Mouse (Mus musculus) lung, embryonic 15.5 days (tissue): Measurements from ENCODE around the gene Ccdc47. TPM values are rescaled to one million over a fixed set of nuclear protein-coding genes. Genes with fewer than 3 reads are reported as not detected.
A peak's percentile ranks its signal among the peaks of the same experiment; 100 is the strongest.

Experiments
- ATAC-seq: fragments of 200-750 bp; cut with Nextera tagmentation; 2 replicates; pipeline ENCODE4 v1.8.0; 2017; ENCODE audit warnings: moderate number of reproducible peaks, borderline replicate concordance; ENCODE audit not compliant: low FRiP score, low TSS enrichment; ENCODE audit errors: extremely low read depth
- H3K27ac ChIP-seq: fragments of 300-500 bp; sonication (generic); 2 replicates; pipeline ENCODE4 v1.5.1; 2015; ENCODE audit warnings: moderate library complexity, mild to moderate bottlenecking, inconsistent platforms
- H3K27me3 ChIP-seq: fragments of 300-500 bp; sonication (generic); 2 replicates; pipeline ENCODE4 v1.6.1; 2015; ENCODE audit warnings: inconsistent platforms
- H3K36me3 ChIP-seq: fragments of 300-500 bp; sonication (generic); 2 replicates; pipeline ENCODE4 v1.6.1; 2015; ENCODE audit warnings: inconsistent platforms
- H3K4me1 ChIP-seq: fragments of 300-500 bp; sonication (generic); 2 replicates; pipeline ENCODE4 v1.6.1; 2015; ENCODE audit warnings: inconsistent platforms
- H3K4me2 ChIP-seq: fragments of 300-500 bp; sonication (generic); 2 replicates; pipeline ENCODE4 v1.6.1; 2015; ENCODE audit warnings: inconsistent platforms, mild to moderate bottlenecking, moderate library complexity
- H3K4me3 ChIP-seq: fragments of 300-500 bp; sonication (generic); 2 replicates; pipeline ENCODE4 v1.5.1; 2015; ENCODE audit warnings: mild to moderate bottlenecking, inconsistent platforms
- H3K9ac ChIP-seq: fragments of 300-500 bp; sonication (generic); 2 replicates; pipeline ENCODE4 v1.6.1; 2015; ENCODE audit warnings: inconsistent platforms
- H3K9me3 ChIP-seq: fragments of 300-500 bp; sonication (generic); 2 replicates; pipeline ENCODE4 v1.6.1; 2016; ENCODE audit warnings: inconsistent platforms
- WGBS: fragments of 180-500 bp; shearing (Covaris S2); methylation state at CpG from one replicate; pipeline ENCODE4 v1.1.7; 2015; 5-methylcytosine and 5-hydroxymethylcytosine counted together
- polyA plus RNA-seq: library from polyadenylated mRNA; unstranded; fragments of >200 nt; fragmentation: Nextera tagmentation; extraction: Ambion mirVana; gene quantifications from 2 replicates; pipeline ENCODE4 v1.2.1, GENCODE M21; 2015

The Ccdc47 gene
- polyA plus RNA-seq, 1 experiment from 2014 or later = 88.7 TPM

GRCm38 (mm10) chr11:106158930-106159215 lies 57.3 kb downstream of the Ccdc47 start:
- Histone ChIP-seq H3K27me3 (no peaks in the 10 kb centered on the region), H3K9me3 (no peaks in the 10 kb centered on the region), H3K4me3 (peak overlapping the region; percentile 94), H3K4me2 (peak overlapping the region; percentile 75), H3K27ac (peak overlapping the region; percentile 92), H3K4me1 (peaks cover 27% of the 10 kb centered on the region), H3K36me3 (peaks cover 46% of the 10 kb centered on the region), H3K9ac (peak overlapping the region; percentile 94)
- WGBS = 28% methylated on average over 9 of the region's 9 CpGs
- ATAC-seq = no peak; the same call in 1 of the 2 replicates

- ATAC-seq = no peak
- Histone ChIP-seq H3K4me2 (peak overlapping the region; percentile 75), H3K4me1 (peaks cover 26% of the 10 kb centered on the region), H3K27me3 (no peaks in the 10 kb centered on the region), H3K4me3 (peak overlapping the region; percentile 94), H3K36me3 (peaks cover 50% of the 10 kb centered on the region), H3K9ac (peak overlapping the region; percentile 94), H3K27ac (peak overlapping the region; percentile 92), H3K9me3 (no peaks in the 10 kb centered on the region)
- 64% methylated on average over 14 of the region's 14 CpGs for WGBS
These were observed 57.8 kb downstream of the Ccdc47 start for GRCm38 (mm10) chr11:106158081-106158929.

GRCm38 (mm10) chr11:106157154-106157553 lies 59.0 kb downstream of the Ccdc47 start:
- Histone ChIP-seq H3K9me3 (no peaks in the 10 kb centered on the region), H3K9ac (no peak overlapping the region), H3K27me3 (no peaks in the 10 kb centered on the region), H3K4me2 (no peak overlapping the region), H3K36me3 (peaks cover 55% of the 10 kb centered on the region), H3K27ac (no peak overlapping the region), H3K4me1 (peaks cover 26% of the 10 kb centered on the region), H3K4me3 (no peak overlapping the region)
- ATAC-seq = no peak
- WGBS = 84% methylated on average over 7 of the region's 7 CpGs

GRCm38 (mm10) chr11:106156257-106156656 lies 59.9 kb downstream of the Ccdc47 start:
- no peak overlapping the region for H3K4me3 ChIP-seq
- no peaks in the 10 kb centered on the region for H3K9me3 ChIP-seq
- H3K27ac ChIP-seq = no peak overlapping the region
- no peak overlapping the region for H3K4me2 ChIP-seq
- no peak for ATAC-seq
- peaks cover 64% of the 10 kb centered on the region for H3K36me3 ChIP-seq
- no peak overlapping the region for H3K9ac ChIP-seq
- H3K27me3 ChIP-seq = no peaks in the 10 kb centered on the region
- peaks cover 24% of the 10 kb centered on the region for H3K4me1 ChIP-seq
- WGBS = 59% methylated on average over 1 of the region's 1 CpGs

- 56% methylated on average over 3 of the region's 3 CpGs for WGBS
- H3K9ac ChIP-seq = no peak overlapping the region
- no peak overlapping the region for H3K4me3 ChIP-seq
- H3K27ac ChIP-seq = no peak overlapping the region
- no peak for ATAC-seq
- H3K27me3 ChIP-seq = no peaks in the 10 kb centered on the region
- H3K4me1 ChIP-seq = peaks cover 19% of the 10 kb centered on the region
- H3K9me3 ChIP-seq = no peaks in the 10 kb centered on the region
- H3K36me3 ChIP-seq = peaks cover 69% of the 10 kb centered on the region
- no peak overlapping the region for H3K4me2 ChIP-seq
These were observed 60.4 kb downstream of the Ccdc47 start for GRCm38 (mm10) chr11:106155761-106156160.

DNA sequence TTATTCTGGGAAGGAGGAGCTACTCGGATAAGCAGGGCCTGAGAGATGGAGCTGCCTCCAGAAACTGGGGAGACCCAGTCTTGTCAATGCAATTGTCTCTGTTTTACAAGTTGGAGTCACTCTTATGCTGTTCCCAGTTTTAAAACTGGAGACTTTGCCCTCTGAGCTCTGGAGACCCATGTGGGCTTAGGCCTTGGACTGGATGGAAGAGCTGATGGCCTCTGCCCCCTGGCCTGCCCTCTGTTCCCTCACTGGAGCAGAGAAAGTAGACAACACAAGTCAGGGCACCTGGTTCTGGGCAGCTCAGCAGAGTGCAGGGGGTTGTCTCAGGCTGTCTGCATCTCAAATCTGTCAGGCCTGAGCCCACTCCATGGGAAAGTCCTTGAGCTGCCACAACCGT lies 61.4 kb downstream of the Ccdc47 start:
- H3K4me2 ChIP-seq = no peak overlapping the region
- no peaks in the 10 kb centered on the region for H3K27me3 ChIP-seq
- H3K27ac ChIP-seq = no peak overlapping the region
- peaks cover 16% of the 10 kb centered on the region for H3K4me1 ChIP-seq
- peaks cover 79% of the 10 kb centered on the region for H3K36me3 ChIP-seq
- 59% methylated on average over 2 of the region's 2 CpGs for WGBS
- ATAC-seq = no peak
- no peaks in the 10 kb centered on the region for H3K9me3 ChIP-seq
- no peak overlapping the region for H3K9ac ChIP-seq
- no peak overlapping the region for H3K4me3 ChIP-seq

GRCm38 (mm10) chr11:106154091-106154490 lies 62.1 kb downstream of the Ccdc47 start:
- whole genome bisulfite sequencing = 63% methylated on average over 5 of the region's 5 CpGs
- no peaks in the 10 kb centered on the region for H3K27me3 ChIP-seq
- no peak overlapping the region for H3K4me2 ChIP-seq
- no peak for ATAC-seq
- no peak overlapping the region for H3K9ac ChIP-seq
- no peak overlapping the region for H3K27ac ChIP-seq
- H3K36me3 ChIP-seq = peaks cover 85% of the 10 kb centered on the region
- H3K9me3 ChIP-seq = no peaks in the 10 kb centered on the region
- no peak overlapping the region for H3K4me3 ChIP-seq
- H3K4me1 ChIP-seq = peaks cover 14% of the 10 kb centered on the region

- no peaks in the 10 kb centered on the region for H3K27me3 ChIP-seq
- no peak overlapping the region for H3K4me2 ChIP-seq
- peaks cover 83% of the 10 kb centered on the region for H3K36me3 ChIP-seq
- no peak overlapping the region for H3K27ac ChIP-seq
- H3K9ac ChIP-seq = no peak overlapping the region
- no peaks in the 10 kb centered on the region for H3K9me3 ChIP-seq
- no peaks in the 10 kb centered on the region for H3K4me1 ChIP-seq
- 76% methylated on average over 8 of the region's 8 CpGs for WGBS
- no peak overlapping the region for H3K4me3 ChIP-seq
- ATAC-seq = no peak
These were observed 64.0 kb downstream of the Ccdc47 start for GRCm38 (mm10) chr11:106152132-106152531.

GRCm38 (mm10) chr11:106151219-106151618 lies 64.9 kb downstream of the Ccdc47 start:
- Histone ChIP-seq H3K9me3 (no peaks in the 10 kb centered on the region), H3K4me3 (no peak overlapping the region), H3K4me1 (no peaks in the 10 kb centered on the region), H3K4me2 (no peak overlapping the region), H3K9ac (no peak overlapping the region), H3K27ac (no peak overlapping the region), H3K27me3 (no peaks in the 10 kb centered on the region), H3K36me3 (peaks cover 78% of the 10 kb centered on the region)
- WGBS = 77% methylated on average over 3 of the region's 3 CpGs
- ATAC-seq = no peak

Other genes with a start within 250 kb of the Ccdc47 start
- 7.5 and 9.4 TPM in 2 replicates for gene Ace, start 248.4 kb downstream of the Ccdc47 start, polyA plus RNA-seq
- 0.20 and 0.36 TPM in 2 replicates for gene Ace3, start 221.7 kb downstream of the Ccdc47 start, polyA plus RNA-seq
- 0.34 and 0.62 TPM in 2 replicates for gene Kcnh6, start 208.2 kb downstream of the Ccdc47 start, polyA plus RNA-seq
- gene Dcaf7, start 179.5 kb downstream of the Ccdc47 start, polyA plus RNA-seq = 64.3 and 67.8 TPM in 2 replicates
- 9.0 and 10.1 TPM in 2 replicates for gene Taco1, start 150.3 kb downstream of the Ccdc47 start, polyA plus RNA-seq
- gene Map3k3, start 131.7 kb downstream of the Ccdc47 start, polyA plus RNA-seq = 22.6 and 28.2 TPM in 2 replicates
- not detected in 2 replicates for gene Gm10840, start 55.5 kb downstream of the Ccdc47 start, polyA plus RNA-seq
- gene Limd2, start 55.5 kb downstream of the Ccdc47 start, polyA plus RNA-seq = 237 and 246 TPM in 2 replicates
- gene Strada, start 14.2 kb downstream of the Ccdc47 start, polyA plus RNA-seq = 24.3 and 25.1 TPM in 2 replicates
- 69.8 and 72.7 TPM in 2 replicates for gene Ddx42, start 582 bp upstream of the Ccdc47 start, polyA plus RNA-seq
- gene Ftsj3, start 39.7 kb upstream of the Ccdc47 start, polyA plus RNA-seq = 50.2 and 54.1 TPM in 2 replicates
- gene Psmc5, start 39.8 kb upstream of the Ccdc47 start, polyA plus RNA-seq = 271 and 275 TPM in 2 replicates
- gene Smarcd2, start 56.6 kb upstream of the Ccdc47 start, polyA plus RNA-seq = 79.1 and 81.6 TPM in 2 replicates
- gene Tcam1, start 60.3 kb upstream of the Ccdc47 start, polyA plus RNA-seq = 0.23 and 0.24 TPM in 2 replicates
- gene Gh, start 85.5 kb upstream of the Ccdc47 start, polyA plus RNA-seq = not detected in 2 replicates
- 4.2 TPM in 2 replicates for gene Cd79b, start 98.4 kb upstream of the Ccdc47 start, polyA plus RNA-seq
- gene Scn4a, start 136.9 kb upstream of the Ccdc47 start, polyA plus RNA-seq = 0.06 and 0.16 TPM in 2 replicates
- gene Prr29, start 149.1 kb upstream of the Ccdc47 start, polyA plus RNA-seq = 0.93 and 1.1 TPM in 2 replicates
- 93.5 and 99.2 TPM in 2 replicates for gene Icam2, start 171.7 kb upstream of the Ccdc47 start, polyA plus RNA-seq